In the genomic region with DNA sequence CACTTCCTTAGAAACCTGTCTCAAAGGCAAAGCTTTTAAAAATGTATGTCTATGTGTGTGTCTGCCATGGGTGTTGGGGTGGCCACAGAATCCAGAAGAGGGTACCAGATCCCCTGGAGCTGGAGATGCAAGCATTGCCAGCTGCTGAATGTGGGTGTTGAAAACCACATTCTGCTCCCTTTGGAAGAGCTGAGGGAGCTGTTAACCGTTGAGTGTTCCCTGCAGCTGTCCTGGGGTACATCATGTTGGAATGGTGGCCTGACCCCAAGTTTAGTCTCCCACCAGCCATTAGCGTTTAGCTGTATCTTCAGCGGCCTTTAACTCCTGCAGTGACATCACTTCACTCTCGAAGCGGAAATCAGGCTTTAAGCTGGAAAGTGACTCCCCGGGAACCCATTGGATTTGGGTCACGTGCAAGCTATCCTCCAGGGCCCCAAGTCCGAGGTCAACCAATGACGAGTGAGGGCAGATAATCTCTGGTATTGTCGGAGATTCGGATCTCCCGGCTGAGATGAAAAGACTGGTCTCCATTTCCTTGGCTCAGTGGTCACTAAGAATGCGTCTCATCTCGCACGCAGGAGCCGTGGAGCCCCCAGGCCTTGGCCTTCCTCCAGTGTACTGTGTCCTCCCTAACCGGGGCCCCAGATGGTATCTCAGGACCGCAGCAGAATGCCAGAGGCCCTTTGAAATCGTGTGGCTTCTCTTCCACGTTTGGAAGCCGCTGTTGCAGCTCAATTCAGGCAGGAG, we compare ENCODE assay signal across 16 mouse cellular contexts.
DNase-seq lines count a peak whose midpoint lies in the region; ATAC-seq and TF ChIP-seq lines count a peak whose summit lies in the region.
"Had no signal": no experiment of that assay in that cellular context is flagged by ENCODE, and none has a peak within 500 bp of the region (broad histone marks: within the 10 kb centered on the region; RNA-seq: fewer than 3 reads in every experiment).

No protein-coding gene starts in this region.

- DNase-seq in embryo, embryonic 10 days (ENCODE audit: low spot score) = peak; percentile 17
- DNase-seq in embryo, embryonic 9.5 days (ENCODE audit: extremely low spot score) = no peak
- DNase-seq in kidney, postnatal 0 days (ENCODE audit: low spot score) = peak; percentile 58
- no peak for DNase-seq in kidney, adult 2 months
- peak; percentile 81 for DNase-seq in Muller cell, postnatal 12 days (ENCODE audit: inconsistent ontology term)
- no peak for DNase-seq in adrenal gland, postnatal 25 days
- DNase-seq in ovary, adult 18-20 months (ENCODE audit: low spot score) = no peak
- DNase-seq: adrenal gland, postnatal 10 days; spleen, adult 18-20 months; thymus, postnatal 4 days had no signal

- H3K9ac ChIP-seq in kidney, postnatal 0 days (ENCODE audit: low read depth, low read length) = no peak overlapping the region
- H3K9ac ChIP-seq in embryonic facial prominence, embryonic 15.5 days = no peak overlapping the region
- H3K9ac ChIP-seq: heart, embryonic 15.5 days; hindbrain, embryonic 15.5 days; limb, embryonic 15.5 days; lung, embryonic 15.5 days had no signal

- H3K4me3 ChIP-seq in kidney, postnatal 0 days (replicated peaks; ENCODE audit: low read depth, low read length) = no peak overlapping the region
- H3K4me3 ChIP-seq in kidney, adult 2 months (ENCODE audit: insufficient read depth, low read depth, low read length) = no peak overlapping the region
- no peak overlapping the region for H3K4me3 ChIP-seq in embryonic facial prominence, embryonic 15.5 days (replicated peaks)
- H3K4me3 ChIP-seq: heart, embryonic 15.5 days; hindbrain, embryonic 15.5 days; layer of hippocampus, adult 2 months; limb, embryonic 15.5 days; lung, embryonic 15.5 days had no signal

- H3K9me3 ChIP-seq in kidney, postnatal 0 days (replicated peaks; ENCODE audit: low read length) = no peaks in the 10 kb centered on the region
- 0 out of 2 replicates have a peak, but pooled peaks cover 5% of the 10 kb centered on the region for H3K9me3 ChIP-seq in embryonic facial prominence, embryonic 15.5 days (replicated peaks)
- H3K9me3 ChIP-seq: heart, embryonic 15.5 days; hindbrain, embryonic 15.5 days; limb, embryonic 15.5 days; lung, embryonic 15.5 days had no signal

- no peaks in the 10 kb centered on the region; the same call in 1 of the 2 replicates for H3K4me1 ChIP-seq in kidney, postnatal 0 days (replicated peaks; ENCODE audit: insufficient read depth, low read length)
- no peaks in the 10 kb centered on the region for H3K4me1 ChIP-seq in kidney, adult 2 months (ENCODE audit: control insufficient read depth, insufficient read depth, low read length)
- peaks cover 13% of the 10 kb centered on the region for H3K4me1 ChIP-seq in embryonic facial prominence, embryonic 15.5 days

- WGBS in kidney, postnatal 0 days = 33% methylated on average over 21 of the region's 21 CpGs
- 38% methylated on average over 21 of the region's 21 CpGs for WGBS in kidney, adult 2 months
- 35% methylated on average over 21 of the region's 21 CpGs for WGBS in embryonic facial prominence, embryonic 15.5 days

- no peaks in the 10 kb centered on the region for H3K36me3 ChIP-seq in kidney, postnatal 0 days (ENCODE audit: insufficient read depth, low read length)
- H3K36me3 ChIP-seq in kidney, adult 2 months (ENCODE audit: control insufficient read depth, insufficient read depth, low read length) = no peaks in the 10 kb centered on the region
- H3K36me3 ChIP-seq in embryonic facial prominence, embryonic 15.5 days = no peaks in the 10 kb centered on the region
- H3K36me3 ChIP-seq: heart, embryonic 15.5 days; hindbrain, embryonic 15.5 days; limb, embryonic 15.5 days; lung, embryonic 15.5 days had no signal

- H3K27ac ChIP-seq in kidney, postnatal 0 days = peak overlapping the region; percentile 19; the same call in 1 of the 2 replicates
- H3K27ac ChIP-seq in kidney, adult 2 months (ENCODE audit: insufficient read depth, low read depth, low read length) = no peak overlapping the region
- H3K27ac ChIP-seq in embryonic facial prominence, embryonic 15.5 days (replicated peaks) = 0 out of 2 replicates have a peak overlapping the region, but pooled peaks have one; percentile 22
- H3K27ac ChIP-seq: heart, embryonic 15.5 days; hindbrain, embryonic 15.5 days; layer of hippocampus, adult 2 months; limb, embryonic 15.5 days; lung, embryonic 15.5 days had no signal

- H3K27me3 ChIP-seq in kidney, postnatal 0 days (ENCODE audit: insufficient read depth, low read length) = no peaks in the 10 kb centered on the region
- no peaks in the 10 kb centered on the region for H3K27me3 ChIP-seq in kidney, adult 2 months (replicated peaks; ENCODE audit: control insufficient read depth, insufficient read depth, low read length)
- no peaks in the 10 kb centered on the region for H3K27me3 ChIP-seq in embryonic facial prominence, embryonic 15.5 days
- H3K27me3 ChIP-seq: hindbrain, embryonic 15.5 days; lung, embryonic 15.5 days had no signal

- TF ChIP-seq CTCF in kidney, postnatal 0 days (IDR thresholded peaks at IDR 0.05; ENCODE audit: low read depth) = no peak
- no peak for TF ChIP-seq CTCF in kidney, adult 2 months (conservative IDR thresholded peaks at IDR 0.05; ENCODE audit: insufficient read depth, insufficient read length, low read depth, low read length)

- no peak overlapping the region for H3K4me2 ChIP-seq in kidney, postnatal 0 days (ENCODE audit: low read length)
- no peak overlapping the region for H3K4me2 ChIP-seq in embryonic facial prominence, embryonic 15.5 days (replicated peaks)
- H3K4me2 ChIP-seq: heart, embryonic 15.5 days; hindbrain, embryonic 15.5 days; limb, embryonic 15.5 days; lung, embryonic 15.5 days had no signal

- TF ChIP-seq POLR2A in kidney, adult 2 months (IDR thresholded peaks at IDR 0.05; ENCODE audit: low read depth, low read length) = no peak

- no peak; the same call in 1 of the 2 replicates for ATAC-seq in kidney, postnatal 0 days (replicated peaks; ENCODE audit: low FRiP score, low read depth)
- no peak for ATAC-seq in embryonic facial prominence, embryonic 15.5 days (ENCODE audit: insufficient number of reproducible peaks, low FRiP score, low TSS enrichment, low read depth)

Comparison
In these comparisons a context has a peak if more than half of its experiments do, and no peak if none do; other contexts are left out.
1. DNase-seq: peak in embryo, embryonic 10 days (single experiment), kidney, postnatal 0 days (single experiment) and Muller cell, postnatal 12 days (single experiment); none in embryo, embryonic 9.5 days (single experiment), kidney, adult 2 months (single experiment), adrenal gland, postnatal 25 days (single experiment) and ovary, adult 18-20 months (single experiment).